Mouse (Mus musculus): ENCODE data around the gene Ppox.
"Not testable (repeated sequence)": the region's sequence is repeated elsewhere in the genome, so short reads cannot be mapped to it uniquely, and the experiment has no call there.

Ppox gene

GRCm38 (mm10) chr1:171280916-171281527, at the start of gene Ppox:
TSS of gene Ppox (minus strand) at chr1:171281186.
- peak; percentile 92 for DNase-seq

GRCm38 (mm10) chr1:171330216-171330560, 49.2 kb upstream of the Ppox start:
- no peak for DNase-seq

DNA sequence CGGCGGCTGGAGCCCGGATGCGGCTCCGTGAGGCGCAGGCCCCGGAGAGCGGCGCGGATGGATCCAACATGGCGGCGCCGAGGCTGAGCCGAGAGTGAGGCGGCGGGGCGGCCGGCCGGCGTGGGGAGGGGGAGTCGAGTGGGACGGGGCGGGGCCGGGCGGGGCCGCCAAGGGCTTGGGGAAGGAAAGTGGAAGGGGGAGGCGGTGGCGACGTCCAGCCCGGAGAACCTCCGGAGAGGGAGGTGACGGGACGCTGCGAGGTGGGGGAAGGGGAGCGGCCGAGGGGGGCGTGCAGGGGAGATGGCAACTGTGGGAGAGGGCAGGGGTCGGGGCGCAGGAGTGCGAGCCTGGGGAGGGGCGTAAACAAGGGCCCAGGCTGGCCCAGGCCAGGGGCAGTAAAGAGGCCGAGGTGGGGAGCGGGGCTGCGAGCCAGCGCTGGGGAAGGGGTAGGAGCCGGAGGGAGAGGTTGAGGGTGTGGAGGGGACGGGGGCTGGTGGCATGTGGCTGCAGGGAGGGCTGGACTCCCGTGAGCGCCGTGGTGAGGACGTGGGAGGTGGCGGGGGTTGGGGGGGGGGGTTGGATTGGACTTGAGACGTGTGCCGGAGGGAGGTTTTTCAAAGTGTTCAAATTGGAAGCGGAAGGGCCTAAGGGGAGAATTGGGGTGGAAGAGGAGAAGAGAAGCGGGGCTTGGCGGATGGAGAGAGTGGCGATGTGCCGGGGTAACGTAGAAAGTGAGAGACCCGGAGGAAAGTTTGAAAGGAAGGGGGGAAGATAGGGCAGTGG, 48.6 kb upstream of the Ppox start:
- DNase-seq, result peak; percentile 43

DNA sequence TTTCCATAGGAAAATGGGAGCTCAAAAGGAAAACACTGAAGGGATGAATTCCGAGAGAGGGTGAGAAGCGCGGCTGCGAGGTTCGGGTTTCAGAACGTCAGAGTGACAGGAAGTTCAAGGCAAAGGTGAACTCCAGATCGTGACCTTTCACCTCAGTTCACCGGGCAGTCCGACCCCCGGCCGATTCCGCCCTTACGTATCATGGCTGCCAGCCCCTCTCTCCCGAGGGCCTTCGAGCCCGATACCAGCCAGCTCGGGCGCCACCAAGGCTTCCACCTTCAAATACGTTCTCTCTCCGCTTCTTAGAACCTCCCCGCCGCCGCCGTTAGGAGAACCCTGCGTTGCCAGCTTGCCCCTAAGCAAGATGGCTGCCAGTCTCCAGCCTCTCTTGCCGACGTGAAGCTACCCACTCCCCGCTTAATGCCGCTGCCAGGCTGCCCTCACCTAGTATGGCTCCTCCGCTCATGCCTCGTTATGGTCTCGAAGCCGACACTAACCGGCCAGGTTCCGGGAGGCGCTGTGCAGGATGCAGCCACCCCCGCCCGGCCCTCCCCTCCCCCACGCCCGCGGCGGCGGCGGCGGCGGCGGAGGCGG, 48.0 kb upstream of the Ppox start, which contains the start of gene Dedd:
Dedd (plus strand) TSS at position 307 of the 594 bp plus-strand sequence.
- peak; percentile 93 for DNase-seq

DNA sequence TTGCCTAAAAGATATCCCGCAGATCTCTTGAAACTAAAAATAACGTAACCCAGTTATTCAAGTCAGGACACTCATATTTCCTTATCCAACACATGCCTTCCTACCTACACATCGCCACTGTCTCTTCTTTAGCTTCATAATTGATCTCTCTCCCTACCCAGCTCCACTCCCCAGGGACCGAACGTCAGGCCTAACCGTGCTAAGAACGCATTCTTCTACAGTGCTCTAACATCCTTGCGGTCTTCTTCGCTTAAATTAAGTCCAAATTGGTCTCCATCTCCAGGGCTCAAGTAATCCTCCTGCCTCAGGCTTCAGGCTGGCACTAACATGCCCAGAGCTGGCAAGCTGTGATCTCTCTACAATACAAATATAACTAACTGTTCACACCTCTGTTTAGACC, 47.3 kb upstream of the Ppox start:
- no peak for DNase-seq

DNA sequence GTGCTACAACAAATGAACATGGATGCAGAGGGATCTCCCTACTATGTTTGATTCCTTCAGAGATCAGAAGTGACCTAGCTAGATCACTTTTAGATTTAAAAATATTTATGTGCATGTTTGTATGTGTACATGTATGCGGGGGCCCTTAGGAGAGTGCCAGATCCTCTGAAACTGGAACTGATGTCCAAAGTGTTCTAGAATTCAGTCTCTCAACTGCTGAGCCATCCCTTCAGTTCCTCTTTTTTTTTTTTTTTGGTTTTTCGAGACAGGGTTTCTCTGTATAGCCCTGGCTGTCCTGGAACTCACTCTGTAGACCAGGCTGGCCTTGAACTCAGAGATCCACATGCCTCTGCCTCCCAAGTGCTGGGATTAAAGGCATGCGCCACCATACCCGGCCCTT, 45.6 kb upstream of the Ppox start:
- not testable (repeated sequence) for DNase-seq

GRCm38 (mm10) chr1:171325571-171325970, 44.6 kb upstream of the Ppox start:
- DNase-seq, result no peak

DNA sequence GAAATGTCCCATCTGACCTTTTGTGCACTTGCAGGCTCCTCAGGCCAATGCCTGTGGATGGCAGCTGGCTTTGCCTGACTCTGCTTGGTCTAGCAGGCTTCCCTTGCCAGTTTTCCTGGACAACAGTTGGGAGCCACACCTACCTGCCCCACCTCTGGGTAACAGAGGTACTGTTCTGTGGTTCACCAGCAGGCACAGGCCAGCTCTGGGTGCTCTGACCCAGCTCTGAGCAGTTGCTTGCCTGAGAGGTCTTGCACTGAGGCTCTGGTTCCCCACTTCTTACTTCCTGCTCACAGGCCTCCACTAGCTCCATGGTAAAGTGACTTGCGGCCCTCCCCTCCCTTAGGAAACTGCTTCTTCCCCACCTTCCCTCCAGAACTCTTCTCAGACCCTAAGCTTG, 41.0 kb upstream of the Ppox start:
- peak; percentile 46 for DNase-seq

DNA sequence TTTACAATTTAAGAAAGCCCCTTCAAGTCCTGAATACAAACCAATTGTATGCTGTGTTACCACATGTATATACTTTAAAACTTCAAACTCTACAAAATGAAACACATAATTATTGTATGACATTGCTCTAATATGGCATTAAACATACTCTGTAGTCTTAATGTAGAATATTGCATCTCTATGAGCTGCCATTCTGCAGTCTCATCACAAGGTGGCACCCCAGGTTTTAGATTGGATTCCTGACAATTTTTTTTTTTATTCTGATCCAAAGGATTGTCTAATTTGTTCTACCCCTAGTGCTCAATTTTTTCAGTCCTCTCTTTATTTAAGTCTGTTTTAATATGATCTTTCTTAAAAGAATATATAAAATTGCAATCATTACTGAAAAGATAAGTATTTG, 40.4 kb upstream of the Ppox start:
- DNase-seq, result no peak

DNA sequence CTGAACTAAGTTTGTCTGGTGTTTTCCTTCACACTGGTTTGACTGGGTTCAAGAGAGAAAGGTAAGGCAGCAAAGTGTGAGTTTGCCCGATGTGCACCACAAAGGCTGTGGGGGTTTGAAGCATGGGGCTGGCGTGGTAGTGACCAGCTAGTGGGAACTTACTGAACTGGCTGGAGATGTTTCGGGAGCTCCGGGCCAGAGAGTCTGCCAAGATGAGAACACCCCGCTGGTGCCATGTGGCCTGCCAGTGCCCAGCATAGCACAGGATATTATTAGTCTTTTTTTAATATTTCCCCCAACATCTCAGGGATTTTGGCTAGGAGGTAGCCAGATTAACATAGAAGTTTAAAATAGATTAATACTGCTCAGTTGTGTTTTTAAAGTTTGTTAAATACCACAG, 39.2 kb upstream of the Ppox start:
- DNase-seq, result no peak

DNA sequence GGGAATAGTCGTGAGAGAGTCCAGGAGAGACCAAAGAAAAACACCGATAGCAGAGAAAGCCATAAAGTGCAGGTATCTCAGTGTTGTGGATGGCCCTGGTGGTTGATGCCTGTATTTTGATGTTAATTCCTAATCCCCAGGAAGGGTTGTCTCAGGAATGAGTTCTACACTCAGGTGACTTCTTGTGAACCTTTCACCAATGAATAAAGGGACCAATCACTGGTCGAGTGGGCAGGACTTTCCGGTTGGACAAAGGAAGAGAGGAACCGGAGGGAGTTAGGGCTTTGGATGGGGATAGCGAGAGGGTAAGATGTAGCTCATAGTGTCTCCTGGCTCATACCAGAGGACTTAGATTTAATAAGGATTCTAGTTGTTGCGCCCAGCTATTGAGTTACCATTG, 38.8 kb upstream of the Ppox start:
- DNase-seq, result no peak

- DNase-seq, result no peak
Measured at GRCm38 (mm10) chr1:171309321-171309720, 28.3 kb upstream of the Ppox start.

- DNase-seq, result not testable (repeated sequence)
Measured at GRCm38 (mm10) chr1:171306157-171306556, 25.2 kb upstream of the Ppox start.

- DNase-seq, result no peak
Measured at GRCm38 (mm10) chr1:171298226-171298625, 17.2 kb upstream of the Ppox start.

GRCm38 (mm10) chr1:171295063-171295402, 14.0 kb upstream of the Ppox start:
- DNase-seq, result no peak

- peak; percentile 92 for DNase-seq
Measured at GRCm38 (mm10) chr1:171294298-171295062, 13.5 kb upstream of the Ppox start, which contains the start of gene Ufc1. TSS of gene Ufc1 (minus strand) at chr1:171295024.

DNA sequence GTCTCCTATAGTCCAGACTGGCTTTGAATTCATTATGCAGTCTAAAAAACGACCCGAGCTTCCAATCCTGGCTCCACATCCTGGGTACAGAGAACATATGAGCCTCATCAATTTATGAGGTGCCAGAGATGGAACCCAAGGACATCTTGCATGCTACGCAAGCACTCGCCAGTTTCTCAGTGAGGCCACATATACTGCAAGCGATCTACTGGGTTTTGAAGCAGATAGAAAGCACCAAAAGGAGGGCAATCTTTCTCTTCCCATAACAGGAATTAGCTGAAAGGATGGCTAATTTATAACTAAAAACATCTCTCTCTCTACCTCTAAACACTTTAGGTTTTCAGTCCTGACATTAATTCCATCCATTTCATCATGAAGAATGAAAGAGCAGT, 12.9 kb upstream of the Ppox start:
- DNase-seq, result no peak

- DNase-seq, result no peak
Measured at GRCm38 (mm10) chr1:171293351-171293750, 12.4 kb upstream of the Ppox start.

- DNase-seq, result no peak
Measured at GRCm38 (mm10) chr1:171288328-171288727, 7.3 kb upstream of the Ppox start.

- peak; percentile 92 for DNase-seq
Measured at GRCm38 (mm10) chr1:171287136-171288081, 6.4 kb upstream of the Ppox start, which contains the start of gene Usp21. TSS of gene Usp21 (minus strand) at chr1:171287991.

GRCm38 (mm10) chr1:171286517-171286916, 5.5 kb upstream of the Ppox start:
- no peak for DNase-seq
